Mouse (Mus musculus) hindbrain, embryonic 13.5 days (tissue): ENCODE measurements around the gene Ap5m1. TPM values are rescaled to one million over a fixed set of nuclear protein-coding genes. Genes with fewer than 3 reads are reported as not detected.
"Not testable (repeated sequence)": the region's sequence is repeated elsewhere in the genome, so short reads cannot be mapped to it uniquely, and the experiment has no call there.

Experiments used
- ATAC-seq: fragments of 200-750 bp; cut with Nextera tagmentation; 2 replicates; pipeline ENCODE4 v1.8.0; 2017; ENCODE audit warnings: moderate TSS enrichment; ENCODE audit not compliant: low FRiP score
- H3K27ac ChIP-seq: fragments of 300-500 bp; sonication (generic); 2 replicates; pipeline ENCODE4 v1.5.1; 2015; ENCODE audit warnings: inconsistent platforms, mild to moderate bottlenecking, moderate library complexity
- H3K27me3 ChIP-seq: fragments of 300-500 bp; sonication (generic); 2 replicates; pipeline ENCODE4 v1.6.1; 2015; ENCODE audit warnings: mild to moderate bottlenecking, inconsistent platforms
- H3K36me3 ChIP-seq: fragments of 300-500 bp; sonication (generic); 2 replicates; pipeline ENCODE4 v1.6.1; 2015; ENCODE audit warnings: mild to moderate bottlenecking, inconsistent platforms
- H3K4me1 ChIP-seq: fragments of 300-500 bp; sonication (generic); replicated peaks from 2 replicates; pipeline ENCODE4 v1.6.1; 2015; ENCODE audit warnings: inconsistent platforms
- H3K4me2 ChIP-seq: fragments of 300-500 bp; sonication (generic); 2 replicates; pipeline ENCODE4 v1.6.1; 2015; ENCODE audit warnings: inconsistent platforms, mild to moderate bottlenecking, moderate library complexity
- H3K4me3 ChIP-seq: fragments of 300-500 bp; sonication (generic); 2 replicates; pipeline ENCODE4 v1.5.1; 2015; ENCODE audit warnings: mild to moderate bottlenecking, inconsistent platforms
- H3K9ac ChIP-seq: fragments of 300-500 bp; sonication (generic); 2 replicates; pipeline ENCODE4 v1.6.1; 2015; ENCODE audit warnings: mild to moderate bottlenecking, inconsistent platforms
- H3K9me3 ChIP-seq: fragments of 300-500 bp; sonication (generic); 2 replicates; pipeline ENCODE4 v1.6.1; 2016; ENCODE audit warnings: inconsistent platforms
- WGBS: fragments of 180-500 bp; shearing (Covaris S2); methylation state at CpG from one replicate; pipeline ENCODE4 v1.1.7; 2015; 5-methylcytosine and 5-hydroxymethylcytosine counted together
- polyA plus RNA-seq: library from polyadenylated mRNA; unstranded; fragments of >200 nt; fragmentation: Nextera tagmentation; extraction: Ambion mirVana; gene quantifications from 2 replicates; pipeline ENCODE4 v1.2.1, GENCODE M21; 2015

The Ap5m1 gene
- polyA plus RNA-seq, 1 experiment from 2014 or later: 24.6 TPM

- Histone ChIP-seq H3K4me2 (no peak overlapping the region), H3K4me3 (no peak overlapping the region), H3K9me3 (no peaks in the 10 kb centered on the region), H3K36me3 (peaks cover 37% of the 10 kb centered on the region), H3K4me1 (no peaks in the 10 kb centered on the region), H3K27me3 (no peaks in the 10 kb centered on the region), H3K9ac (no peak overlapping the region), H3K27ac (no peak overlapping the region)
- ATAC-seq: no peak
- WGBS: 96% methylated on average over 2 of the region's 2 CpGs
Measured at GRCm38 (mm10) chr14:49078820-49079219, 12.9 kb downstream of the Ap5m1 start.

- 88% methylated on average over 4 of the region's 4 CpGs for WGBS
Measured at GRCm38 (mm10) chr14:49086522-49086921, 20.6 kb downstream of the Ap5m1 start.

GRCm38 (mm10) chr14:49088155-49089048, 22.5 kb downstream of the Ap5m1 start:
- no peaks in the 10 kb centered on the region for H3K27me3 ChIP-seq
- H3K9me3 ChIP-seq: no peaks in the 10 kb centered on the region
- H3K4me3 ChIP-seq: no peak overlapping the region
- no peak overlapping the region for H3K27ac ChIP-seq
- H3K4me2 ChIP-seq: no peak overlapping the region
- 54% methylated on average over 14 of the region's 14 CpGs for WGBS
- no peak overlapping the region for H3K9ac ChIP-seq
- peaks cover 26% of the 10 kb centered on the region for H3K36me3 ChIP-seq
- ATAC-seq: no peak
- H3K4me1 ChIP-seq: no peaks in the 10 kb centered on the region

More at GRCm38 (mm10) chr14:49086522-49086921, 20.6 kb downstream of the Ap5m1 start:
- H3K27me3 ChIP-seq: no peaks in the 10 kb centered on the region
- no peak overlapping the region for H3K4me3 ChIP-seq
- no peak for ATAC-seq
- H3K27ac ChIP-seq: no peak overlapping the region
- H3K4me1 ChIP-seq: no peaks in the 10 kb centered on the region
- peaks cover 31% of the 10 kb centered on the region for H3K36me3 ChIP-seq
- H3K9ac ChIP-seq: no peak overlapping the region
- no peaks in the 10 kb centered on the region for H3K9me3 ChIP-seq
- H3K4me2 ChIP-seq: no peak overlapping the region

- H3K9me3 ChIP-seq: no peaks in the 10 kb centered on the region
- 13% methylated on average over 6 of the region's 6 CpGs for WGBS
- no peaks in the 10 kb centered on the region for H3K4me1 ChIP-seq
- H3K27ac ChIP-seq: no peak overlapping the region
- no peak for ATAC-seq
- H3K27me3 ChIP-seq: no peaks in the 10 kb centered on the region
- H3K36me3 ChIP-seq: peaks cover 15% of the 10 kb centered on the region
- H3K9ac ChIP-seq: no peak overlapping the region
- H3K4me2 ChIP-seq: no peak overlapping the region
- no peak overlapping the region for H3K4me3 ChIP-seq
Measured at GRCm38 (mm10) chr14:49089461-49090058, 23.7 kb downstream of the Ap5m1 start.

GRCm38 (mm10) chr14:49090102-49090501, 24.2 kb downstream of the Ap5m1 start:
- Histone ChIP-seq H3K4me2 (no peak overlapping the region), H3K4me1 (no peaks in the 10 kb centered on the region), H3K36me3 (peaks cover 12% of the 10 kb centered on the region), H3K9me3 (no peaks in the 10 kb centered on the region), H3K4me3 (no peak overlapping the region), H3K27me3 (no peaks in the 10 kb centered on the region), H3K27ac (no peak overlapping the region), H3K9ac (no peak overlapping the region)
- no peak for ATAC-seq
- 50% methylated on average over 5 of the region's 5 CpGs for WGBS

GRCm38 (mm10) chr14:49091277-49091676, 25.4 kb downstream of the Ap5m1 start:
- H3K27me3 ChIP-seq: no peaks in the 10 kb centered on the region
- no peaks in the 10 kb centered on the region for H3K4me1 ChIP-seq
- H3K27ac ChIP-seq: no peak overlapping the region
- WGBS: 93% methylated on average over 4 of the region's 4 CpGs
- H3K9ac ChIP-seq: no peak overlapping the region
- no peak overlapping the region for H3K4me3 ChIP-seq
- H3K4me2 ChIP-seq: no peak overlapping the region
- H3K36me3 ChIP-seq: peaks cover 7% of the 10 kb centered on the region
- no peak for ATAC-seq
- no peaks in the 10 kb centered on the region for H3K9me3 ChIP-seq

GRCm38 (mm10) chr14:49091755-49092154, 25.9 kb downstream of the Ap5m1 start:
- H3K36me3 ChIP-seq, H3K27ac ChIP-seq, H3K27me3 ChIP-seq, H3K4me1 ChIP-seq, H3K4me3 ChIP-seq, H3K9me3 ChIP-seq, H3K4me2 ChIP-seq, ATAC-seq, H3K9ac ChIP-seq: not testable (repeated sequence)
- 67% methylated on average over 1 of the region's 1 CpGs for WGBS

- WGBS: 12% methylated on average over 7 of the region's 7 CpGs
- H3K27ac ChIP-seq: no peak overlapping the region
- no peak overlapping the region for H3K4me2 ChIP-seq
- no peaks in the 10 kb centered on the region for H3K27me3 ChIP-seq
- H3K9ac ChIP-seq: no peak overlapping the region
- ATAC-seq: no peak
- no peaks in the 10 kb centered on the region for H3K4me1 ChIP-seq
- no peaks in the 10 kb centered on the region for H3K9me3 ChIP-seq
- no peak overlapping the region for H3K4me3 ChIP-seq
- no peaks in the 10 kb centered on the region for H3K36me3 ChIP-seq
Measured at GRCm38 (mm10) chr14:49118381-49118780, 52.5 kb downstream of the Ap5m1 start.

- no peak overlapping the region for H3K27ac ChIP-seq
- no peaks in the 10 kb centered on the region for H3K27me3 ChIP-seq
- 77% methylated on average over 9 of the region's 9 CpGs for WGBS
- no peak overlapping the region for H3K4me3 ChIP-seq
- no peaks in the 10 kb centered on the region for H3K4me1 ChIP-seq
- no peak for ATAC-seq
- H3K36me3 ChIP-seq: no peaks in the 10 kb centered on the region
- no peak overlapping the region for H3K9ac ChIP-seq
- no peak overlapping the region for H3K4me2 ChIP-seq
- no peaks in the 10 kb centered on the region for H3K9me3 ChIP-seq
Measured at GRCm38 (mm10) chr14:49121723-49122122, 55.8 kb downstream of the Ap5m1 start.

- H3K4me1 ChIP-seq: peaks cover 9% of the 10 kb centered on the region
Measured at GRCm38 (mm10) chr14:49127162-49127779, 61.4 kb downstream of the Ap5m1 start.

GRCm38 (mm10) chr14:49128544-49129263, 62.8 kb downstream of the Ap5m1 start:
- ATAC-seq: no peak
- Histone ChIP-seq H3K4me3 (no peak overlapping the region), H3K36me3 (no peaks in the 10 kb centered on the region), H3K9ac (no peak overlapping the region), H3K27me3 (no peaks in the 10 kb centered on the region), H3K4me1 (peaks cover 9% of the 10 kb centered on the region), H3K27ac (no peak overlapping the region), H3K9me3 (no peaks in the 10 kb centered on the region), H3K4me2 (no peak overlapping the region)
- 37% methylated on average over 10 of the region's 10 CpGs for WGBS

More at GRCm38 (mm10) chr14:49127162-49127779, 61.4 kb downstream of the Ap5m1 start:
- Histone ChIP-seq H3K27me3 (no peaks in the 10 kb centered on the region), H3K9ac (peak overlapping the region; percentile 46), H3K27ac (peak overlapping the region; percentile 44; the same call in 1 of the 2 replicates), H3K4me2 (peak overlapping the region; percentile 48), H3K9me3 (no peaks in the 10 kb centered on the region), H3K4me3 (peak overlapping the region; percentile 24), H3K36me3 (no peaks in the 10 kb centered on the region)
- WGBS: 38% methylated on average over 23 of the region's 23 CpGs
- peak; percentile 52; the same call in 1 of the 2 replicates for ATAC-seq

- H3K4me3 ChIP-seq: no peak overlapping the region
- H3K27me3 ChIP-seq: no peaks in the 10 kb centered on the region
- no peak overlapping the region for H3K4me2 ChIP-seq
- peaks cover 4% of the 10 kb centered on the region for H3K4me1 ChIP-seq
- no peaks in the 10 kb centered on the region for H3K36me3 ChIP-seq
- no peak for ATAC-seq
- H3K9me3 ChIP-seq: no peaks in the 10 kb centered on the region
- 90% methylated on average over 3 of the region's 3 CpGs for WGBS
- H3K9ac ChIP-seq: no peak overlapping the region
- no peak overlapping the region for H3K27ac ChIP-seq
Measured at GRCm38 (mm10) chr14:49132391-49132790, 66.5 kb downstream of the Ap5m1 start.
